18 mouse cellular contexts compared by ENCODE assay signal in the genomic region with DNA sequence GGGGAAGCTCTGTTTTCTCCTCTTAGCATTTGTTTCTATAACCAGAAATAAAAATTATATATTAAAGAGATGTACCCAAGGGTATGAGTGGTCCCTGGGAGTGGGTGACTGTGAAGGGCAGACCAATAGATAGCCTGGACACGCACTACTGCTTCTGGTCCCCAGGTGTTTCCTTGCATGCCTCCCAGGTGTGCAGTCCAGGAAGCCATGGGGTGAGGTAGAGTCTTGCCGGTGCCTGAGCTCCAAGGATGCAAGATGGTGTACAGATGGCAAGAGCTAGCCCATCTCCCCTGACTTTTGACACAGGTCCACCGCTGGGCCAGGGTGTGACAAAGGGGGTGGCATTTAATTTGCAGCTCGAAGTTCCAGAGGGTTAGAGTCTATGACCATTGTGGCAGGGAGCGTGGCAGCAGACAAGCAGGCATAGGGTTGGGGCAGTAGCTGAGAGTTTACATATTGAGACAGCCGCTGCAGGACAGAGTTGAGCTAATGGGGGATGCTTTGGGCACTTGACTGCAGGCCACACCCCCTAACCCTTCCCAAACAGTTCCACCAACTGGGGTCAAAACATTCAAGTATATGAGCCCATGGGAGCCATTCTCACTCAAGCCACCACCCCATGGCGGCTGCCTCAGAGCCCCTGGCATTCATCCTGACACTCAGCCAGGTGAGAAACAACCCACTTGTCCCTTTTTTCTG. TPM values are rescaled to one million over a fixed set of nuclear protein-coding genes. Genes with fewer than 3 reads are reported as not detected.
DNase-seq lines count a peak whose midpoint lies in the region.
"Had no signal": no experiment of that assay in that cellular context is flagged by ENCODE, and none has a peak within 500 bp of the region (broad histone marks: within the 10 kb centered on the region; RNA-seq: fewer than 3 reads in every experiment).

No protein-coding gene starts in this region.

- H3K27me3 ChIP-seq in heart, embryonic 10.5 days (ENCODE audit: insufficient read depth, poor library complexity, severe bottlenecking): no peaks in the 10 kb centered on the region
- H3K27me3 ChIP-seq: embryonic facial prominence, embryonic 13.5 days; embryonic facial prominence, embryonic 15.5 days; forebrain, embryonic 12.5 days had no signal

- peaks cover 23% of the 10 kb centered on the region for H3K4me1 ChIP-seq in heart, embryonic 10.5 days

- no peaks in the 10 kb centered on the region for H3K9me3 ChIP-seq in heart, embryonic 10.5 days
- H3K9me3 ChIP-seq: embryonic facial prominence, embryonic 13.5 days; embryonic facial prominence, embryonic 15.5 days; forebrain, embryonic 10.5 days; forebrain, embryonic 12.5 days had no signal

- peaks cover 47% of the 10 kb centered on the region for H3K36me3 ChIP-seq in heart, embryonic 10.5 days

- DNase-seq in cerebellum, adult 11-12 months: peak; percentile 63
- no peak for DNase-seq in cerebellum, postnatal 10 days
- DNase-seq in heart, adult 11 months: peak; percentile 92
- no peak for DNase-seq in heart, embryonic 10.5 days (ENCODE audit: low spot score)
- DNase-seq in A20 (ENCODE audit: low read depth, low spot score): peak; percentile 78
- DNase-seq: adrenal gland, adult 2 months; adrenal gland, postnatal 10 days; adrenal gland, postnatal 25 days; cerebellum, adult 11 months; cerebellum, adult 8-10 months; cerebellum, postnatal 14 days; cerebellum, postnatal 36 days; embryo, embryonic 11 days had no signal

- no peak overlapping the region for H3K4me3 ChIP-seq in heart, embryonic 10.5 days
- H3K4me3 ChIP-seq: embryonic facial prominence, embryonic 13.5 days; embryonic facial prominence, embryonic 15.5 days; erythroblast, embryonic 14.5 days; forebrain, embryonic 10.5 days; forebrain, embryonic 12.5 days had no signal

- 95% methylated on average over 7 of the region's 7 CpGs for WGBS in heart, embryonic 10.5 days

- no peak overlapping the region for H3K27ac ChIP-seq in heart, embryonic 10.5 days
- H3K27ac ChIP-seq: embryonic facial prominence, embryonic 13.5 days; forebrain, embryonic 10.5 days; forebrain, embryonic 12.5 days had no signal

RNA-seq across cellular contexts. Expression of gene Ap5z1, which starts 1.7 kb away (rescaled TPM):
- 8.7 and 11.1 TPM in 2 replicates for polyA plus RNA-seq in heart, embryonic 10.5 days (2016; fragmentation: Nextera tagmentation; extraction: Ambion mirVana)

Comparison
In these comparisons a context has a peak if more than half of its experiments do, and no peak if none do; other contexts are left out.
1. DNase-seq: peak in cerebellum, adult 11-12 months (single experiment), heart, adult 11 months (single experiment) and A20 (single experiment); none in cerebellum, postnatal 10 days (0 of 2) and heart, embryonic 10.5 days (single experiment).